Mouse (Mus musculus): ENCODE measurements at regions not wholly inside any gene's neighbourhood (a gene's known extent, or its start where the extent isn't known, plus 50 kb on each side); places are given as distances from the start of the nearest gene placed in this dataset.

DNA sequence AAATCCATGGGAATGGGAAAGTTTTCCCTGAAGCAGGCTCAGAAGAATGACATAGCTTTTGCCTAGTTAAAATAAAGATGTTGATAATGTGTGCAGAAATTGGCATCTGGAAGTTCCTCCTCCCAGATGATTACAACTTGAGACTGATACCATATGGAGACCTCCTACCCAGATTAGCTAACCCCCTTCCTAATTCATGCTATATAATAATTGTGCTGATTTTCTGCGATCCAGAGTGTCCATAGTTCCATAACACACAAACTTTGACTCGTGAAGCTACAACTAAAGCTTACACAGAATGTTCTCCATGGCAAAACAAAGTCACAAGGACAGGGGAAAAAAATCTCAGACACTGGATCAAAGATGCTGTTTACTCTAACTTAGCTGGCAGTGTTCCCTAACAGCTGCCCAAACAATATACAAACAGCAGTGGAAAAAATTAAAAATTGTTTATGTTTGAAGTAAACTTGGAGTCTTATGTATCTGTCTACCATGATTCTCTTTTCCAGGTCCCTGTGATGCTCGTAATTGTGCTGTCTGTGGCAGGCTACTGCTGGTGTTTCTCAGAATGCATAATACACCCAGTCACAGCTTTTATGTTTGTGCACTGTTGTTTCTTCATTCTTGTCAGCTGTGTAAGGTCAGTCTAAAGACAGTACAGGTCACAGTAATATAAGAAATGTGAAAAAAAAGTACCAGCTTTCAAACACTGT lies 1978.8 kb upstream of the A830018L16Rik start:
- Histone ChIP-seq H3K9me3 (ENCODE audit: control insufficient read depth, low read length) (no peaks in the 10 kb centered on the region), H3K9ac (ENCODE audit: low read length) (no peak overlapping the region), H3K36me3 (ENCODE audit: control insufficient read depth, insufficient read depth, low read length) (no peaks in the 10 kb centered on the region), H3K4me2 (ENCODE audit: low read depth, low read length) (no peak overlapping the region), H3K27me3 (ENCODE audit: control insufficient read depth, insufficient read depth, low read depth, low read length) (no peaks in the 10 kb centered on the region), H3K4me1 (replicated peaks; ENCODE audit: control insufficient read depth, insufficient read depth, low read length) (no peaks in the 10 kb centered on the region), H3K27ac (ENCODE audit: low read length) (peak overlapping the region; percentile 77), H3K4me3 (ENCODE audit: low read length) (no peak overlapping the region)
- 41% methylated on average over 3 of the region's 3 CpGs for WGBS
- ATAC-seq (ENCODE audit: low read depth): peak; percentile 91

DNA sequence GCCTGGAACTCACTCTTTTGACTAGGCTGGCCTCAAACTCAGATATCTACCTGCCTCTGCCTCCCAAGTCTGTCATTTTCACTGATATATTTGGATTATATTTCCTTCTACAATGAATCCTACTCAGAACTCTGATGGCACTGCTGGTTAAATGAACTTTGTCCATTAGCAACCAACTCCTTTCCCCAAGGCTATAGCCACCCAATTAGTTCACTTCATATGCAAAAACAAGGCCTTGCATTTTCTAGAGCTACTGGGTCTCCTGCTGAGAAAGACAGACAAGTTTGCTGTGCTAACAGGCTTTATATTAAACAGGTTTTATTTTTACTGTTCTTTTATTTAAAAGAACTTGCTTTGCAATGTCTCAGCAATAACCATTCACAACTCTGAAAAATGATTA lies 1971.0 kb upstream of the A830018L16Rik start:
- no peak for ATAC-seq (ENCODE audit: low read depth)
- no peaks in the 10 kb centered on the region for H3K36me3 ChIP-seq (ENCODE audit: control insufficient read depth, insufficient read depth, low read length)
- H3K4me2 ChIP-seq (ENCODE audit: low read depth, low read length): no peak overlapping the region
- H3K27ac ChIP-seq (ENCODE audit: low read length): no peak overlapping the region
- H3K4me1 ChIP-seq (replicated peaks; ENCODE audit: control insufficient read depth, insufficient read depth, low read length): no peaks in the 10 kb centered on the region
- H3K4me3 ChIP-seq (ENCODE audit: low read length): no peak overlapping the region
- no peak overlapping the region for H3K9ac ChIP-seq (ENCODE audit: low read length)
- H3K9me3 ChIP-seq (ENCODE audit: control insufficient read depth, low read length): no peaks in the 10 kb centered on the region
- no peaks in the 10 kb centered on the region for H3K27me3 ChIP-seq (ENCODE audit: control insufficient read depth, insufficient read depth, low read depth, low read length)

DNA sequence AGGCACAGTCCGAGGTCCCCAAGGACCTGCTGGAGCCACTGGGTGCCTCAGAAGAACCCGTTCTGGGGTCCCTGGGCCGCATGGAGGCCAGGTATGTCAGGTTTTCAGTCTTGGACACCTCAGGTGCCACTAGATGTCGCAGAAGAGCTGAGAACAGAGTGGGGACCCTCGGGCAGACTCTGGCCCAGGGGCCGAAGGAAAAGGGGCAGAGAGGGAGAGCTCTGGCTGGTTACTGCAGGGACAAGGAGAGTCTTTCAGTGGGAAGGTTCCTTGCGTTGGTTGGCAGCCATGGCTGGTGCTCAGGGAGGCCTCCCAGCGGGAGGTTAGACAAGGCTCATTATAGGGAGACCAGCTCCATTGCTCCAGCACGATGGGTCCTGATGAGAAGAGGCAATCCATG lies 1944.4 kb upstream of the A830018L16Rik start:
- no peak overlapping the region for H3K4me3 ChIP-seq (ENCODE audit: low read length)
- no peaks in the 10 kb centered on the region for H3K4me1 ChIP-seq (replicated peaks; ENCODE audit: control insufficient read depth, insufficient read depth, low read length)
- H3K27me3 ChIP-seq (ENCODE audit: control insufficient read depth, insufficient read depth, low read depth, low read length): no peaks in the 10 kb centered on the region
- 41% methylated on average over 9 of the region's 9 CpGs for WGBS
- no peak overlapping the region for H3K27ac ChIP-seq (ENCODE audit: low read length)
- no peak overlapping the region for H3K9ac ChIP-seq (ENCODE audit: low read length)
- H3K9me3 ChIP-seq (ENCODE audit: control insufficient read depth, low read length): no peaks in the 10 kb centered on the region
- ATAC-seq (ENCODE audit: low read depth): no peak
- H3K36me3 ChIP-seq (ENCODE audit: control insufficient read depth, insufficient read depth, low read length): no peaks in the 10 kb centered on the region
- no peak overlapping the region for H3K4me2 ChIP-seq (ENCODE audit: low read depth, low read length)

DNA sequence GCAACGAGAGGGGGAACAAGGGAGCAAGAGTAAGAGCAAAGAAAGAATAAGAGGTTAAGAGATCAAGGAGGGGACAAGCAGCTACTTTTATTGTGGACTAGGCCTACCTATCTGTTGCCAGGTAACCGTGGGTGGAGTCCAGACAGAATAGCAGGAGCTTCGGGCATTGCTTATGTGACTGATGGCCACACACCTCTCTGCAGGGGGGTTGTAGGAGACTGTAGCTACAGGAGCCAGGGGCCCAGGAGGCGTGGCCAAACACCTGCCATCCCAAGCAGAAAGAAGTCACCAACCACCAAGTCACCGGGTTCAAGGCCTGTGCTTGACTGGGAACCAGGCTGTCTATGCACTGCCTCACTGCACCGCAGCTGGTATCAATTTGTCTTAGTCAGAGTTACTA lies 1943.9 kb upstream of the A830018L16Rik start:
- Histone ChIP-seq H3K27ac (ENCODE audit: low read length) (no peak overlapping the region), H3K4me1 (replicated peaks; ENCODE audit: control insufficient read depth, insufficient read depth, low read length) (no peaks in the 10 kb centered on the region), H3K4me3 (ENCODE audit: low read length) (no peak overlapping the region), H3K36me3 (ENCODE audit: control insufficient read depth, insufficient read depth, low read length) (no peaks in the 10 kb centered on the region), H3K27me3 (ENCODE audit: control insufficient read depth, insufficient read depth, low read depth, low read length) (no peaks in the 10 kb centered on the region), H3K4me2 (ENCODE audit: low read depth, low read length) (no peak overlapping the region), H3K9ac (ENCODE audit: low read length) (no peak overlapping the region), H3K9me3 (ENCODE audit: control insufficient read depth, low read length) (no peaks in the 10 kb centered on the region)
- no peak for ATAC-seq (ENCODE audit: low read depth)
- WGBS: 56% methylated on average over 6 of the region's 6 CpGs
